Mouse (Mus musculus) MEL-GATA-1-ER (cell line): ENCODE results near the gene Clec2g.
"Not testable (repeated sequence)": the region's sequence is repeated elsewhere in the genome, so short reads cannot be mapped to it uniquely, and the experiment has no call there.

Experiments
- DNase-seq: peaks from one replicate; pipeline ENCODE4 v3.0.0-alpha.2; 2012; ENCODE audit warnings: low read depth; ENCODE audit errors: extremely low read depth

Gene Clec2g

GRCm38 (mm10) chr6:128934081-128934480 is at the start of gene Clec2g:
Gene Clec2g (plus strand): TSS chr6:128934381.
- DNase-seq = not testable (repeated sequence)

DNA sequence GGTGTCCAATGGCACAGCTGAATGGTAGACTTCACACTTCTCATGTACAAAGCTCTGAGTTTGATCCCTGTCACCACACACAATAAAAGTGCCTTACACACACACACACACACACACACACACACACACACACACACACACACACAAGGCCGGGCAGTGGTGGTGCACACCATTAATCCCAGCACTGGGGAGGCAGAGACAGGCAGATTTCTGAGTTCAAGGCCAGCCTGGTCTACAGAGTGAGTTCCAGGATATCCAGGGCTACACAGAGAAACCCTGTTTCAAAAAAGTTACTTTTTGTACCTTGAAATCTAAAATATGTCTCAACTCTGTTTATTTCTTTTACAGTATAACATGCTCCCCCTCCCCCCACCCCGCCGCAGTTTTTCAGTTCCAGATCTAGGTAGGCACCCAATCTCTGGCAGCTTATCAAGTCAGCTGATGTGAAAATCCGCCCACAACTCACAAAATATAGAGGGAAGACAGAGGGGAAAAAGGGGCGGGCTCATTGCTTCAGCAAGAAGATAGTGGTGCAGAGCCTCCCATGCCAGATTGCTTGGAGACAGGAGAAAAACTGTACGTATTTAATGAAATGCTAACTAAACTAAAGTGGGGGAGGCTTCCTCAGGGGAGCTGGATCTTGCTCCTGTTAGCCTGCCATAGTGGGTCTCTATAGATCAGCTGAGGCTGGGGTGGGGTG is 46.9 kb upstream of the Clec2g start, which contains the start of gene Clec2i:
TSS of gene Clec2i (plus strand) at position 498 of the 700 bp plus-strand sequence.
- DNase-seq = not testable (repeated sequence)

DNA sequence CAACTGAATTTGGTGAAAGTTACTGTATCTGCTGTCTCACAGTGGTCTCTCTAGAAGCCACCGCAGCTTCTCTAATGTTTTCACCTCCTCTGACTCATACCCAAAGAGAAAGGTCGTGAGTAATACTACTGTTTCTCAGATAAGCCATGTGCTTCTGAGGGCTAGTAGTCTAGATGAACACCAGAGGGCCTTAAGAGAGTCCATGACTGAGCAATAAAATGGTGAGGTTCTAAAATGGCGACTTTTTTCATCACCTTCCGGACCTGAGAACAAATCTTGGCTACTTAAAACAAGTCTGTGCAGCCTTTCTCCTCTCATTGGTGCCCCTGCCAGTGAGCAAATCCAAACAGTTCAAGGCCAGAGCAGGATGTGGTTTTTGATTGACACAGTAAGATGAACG is 45.3 kb upstream of the Clec2g start:
- DNase-seq = no peak

GRCm38 (mm10) chr6:128890948-128891355 is 43.2 kb upstream of the Clec2g start, which contains the start of gene BC035044:
Gene BC035044 (minus strand): TSS chr6:128891126.
- no peak for DNase-seq

GRCm38 (mm10) chr6:128895404-128896001 is 38.7 kb upstream of the Clec2g start:
- no peak for DNase-seq

DNA sequence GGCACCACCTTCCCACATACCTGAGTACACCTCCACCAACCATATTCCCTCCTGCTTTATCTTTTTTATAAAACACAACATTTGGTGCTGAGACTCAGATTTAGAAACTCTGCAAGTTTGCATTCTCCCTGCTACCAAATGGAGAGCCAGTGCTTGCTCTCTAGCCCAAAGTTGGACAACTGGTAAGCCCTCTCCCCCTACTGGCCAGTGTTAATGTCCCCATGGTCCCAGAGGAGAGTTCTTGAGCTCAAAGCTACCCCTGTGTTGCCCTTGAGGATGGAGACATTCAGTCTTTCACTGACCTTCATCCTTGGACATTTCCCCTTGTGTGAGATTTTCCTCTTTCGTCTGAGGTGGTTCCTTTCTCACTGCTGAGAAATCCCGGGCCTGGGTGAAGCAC is 34.1 kb upstream of the Clec2g start:
- no peak for DNase-seq

- not testable (repeated sequence) for DNase-seq
Observed at GRCm38 (mm10) chr6:128900796-128901552, 33.2 kb upstream of the Clec2g start.

GRCm38 (mm10) chr6:128913598-128914254 is 20.5 kb upstream of the Clec2g start:
- DNase-seq = peak; percentile 28

DNA sequence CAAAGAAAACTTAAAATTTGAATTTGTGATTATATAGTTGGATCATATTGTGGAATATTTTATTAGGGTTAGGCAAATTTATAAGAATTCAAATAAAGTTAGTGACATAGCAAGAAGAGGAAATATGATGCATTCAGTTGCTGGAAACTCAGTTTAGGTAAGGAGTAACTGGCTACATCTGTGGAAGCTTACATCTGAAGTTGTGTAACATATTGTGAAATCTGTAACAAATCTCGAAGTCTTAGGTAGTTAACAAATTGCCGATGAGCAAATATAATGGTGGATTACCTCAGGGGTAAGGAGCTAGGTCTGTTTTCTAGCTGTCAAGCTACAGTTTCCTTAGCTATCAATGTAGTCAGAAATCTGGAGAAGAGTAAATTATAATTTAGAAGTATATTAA is 16.9 kb upstream of the Clec2g start:
- no peak for DNase-seq

- DNase-seq = no peak
Observed at GRCm38 (mm10) chr6:128933050-128933449, 1.1 kb upstream of the Clec2g start.

DNA sequence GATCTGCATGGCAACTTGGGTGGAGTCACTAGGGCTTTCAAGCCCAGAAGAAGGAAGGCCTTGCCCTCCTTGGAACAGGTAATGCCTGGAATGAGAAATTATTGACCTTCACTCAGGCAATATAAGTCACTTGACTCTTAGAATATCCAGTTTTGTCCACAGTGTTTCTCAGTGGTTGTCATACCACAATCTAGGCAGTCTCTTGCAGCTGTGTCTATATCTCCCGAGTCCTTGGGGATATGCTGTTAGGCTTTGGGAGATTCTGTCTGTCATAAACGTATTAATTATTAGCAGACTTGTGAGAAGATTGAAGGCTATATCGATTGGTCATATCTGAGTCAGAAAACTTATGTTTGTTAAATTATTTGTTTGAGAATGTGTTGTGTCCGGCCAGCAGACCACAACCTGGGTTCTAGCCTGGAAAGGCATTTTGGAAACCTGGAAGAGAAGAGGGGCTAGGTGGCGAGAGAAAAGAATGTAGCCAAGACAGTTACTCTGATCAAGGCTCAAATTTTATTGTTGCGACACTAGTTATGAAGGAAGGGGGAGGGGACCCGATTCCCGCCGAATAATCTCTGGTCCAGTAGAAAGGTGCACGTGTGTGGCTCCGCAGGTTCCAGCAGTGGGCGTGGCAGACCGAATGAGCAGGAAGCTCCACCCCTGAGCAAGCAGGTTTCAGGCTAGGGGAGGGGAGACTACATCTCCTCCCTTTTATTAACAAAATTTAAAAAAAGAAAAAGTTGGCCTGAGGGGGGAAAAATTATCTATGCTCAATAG is 1.9 kb downstream of the Clec2g start:
- not testable (repeated sequence) for DNase-seq

DNA sequence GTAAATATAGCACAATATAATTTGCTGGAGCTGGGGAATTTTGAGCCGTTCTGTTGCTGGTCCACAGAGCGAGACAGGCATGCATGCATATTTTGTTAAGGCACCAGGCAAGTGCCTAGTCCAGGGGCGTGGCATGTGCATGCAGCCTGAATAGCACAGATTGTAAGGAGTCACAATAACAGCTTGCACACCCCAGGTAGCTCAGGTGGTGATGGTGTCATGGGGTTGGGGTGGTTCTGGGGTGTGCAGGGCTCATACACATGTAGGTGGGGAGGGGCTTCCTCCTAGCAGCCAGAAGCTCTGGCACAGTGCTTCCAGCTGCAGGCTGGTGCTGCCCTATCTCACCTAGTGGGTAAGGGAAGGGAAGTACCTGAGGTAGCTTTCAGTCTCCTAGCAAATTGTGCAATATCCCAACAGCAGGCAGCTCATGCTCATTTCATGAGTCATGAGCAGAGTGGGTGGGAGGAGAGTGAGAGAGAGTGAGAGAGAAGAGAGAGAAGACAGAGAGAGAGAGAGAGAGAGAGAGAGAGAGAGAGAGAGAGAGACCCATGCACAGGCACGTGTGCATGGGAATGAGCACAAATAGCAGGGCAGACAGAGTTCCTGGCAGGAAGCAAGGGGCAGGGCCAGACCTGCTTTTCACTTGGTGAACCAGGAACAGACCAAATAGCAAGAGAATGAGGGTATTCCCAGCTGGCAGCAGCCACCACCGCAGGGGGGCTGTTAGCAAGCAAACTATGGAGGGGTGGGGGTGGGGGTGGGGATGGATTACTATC is 7.7 kb downstream of the Clec2g start:
- no peak for DNase-seq

DNA sequence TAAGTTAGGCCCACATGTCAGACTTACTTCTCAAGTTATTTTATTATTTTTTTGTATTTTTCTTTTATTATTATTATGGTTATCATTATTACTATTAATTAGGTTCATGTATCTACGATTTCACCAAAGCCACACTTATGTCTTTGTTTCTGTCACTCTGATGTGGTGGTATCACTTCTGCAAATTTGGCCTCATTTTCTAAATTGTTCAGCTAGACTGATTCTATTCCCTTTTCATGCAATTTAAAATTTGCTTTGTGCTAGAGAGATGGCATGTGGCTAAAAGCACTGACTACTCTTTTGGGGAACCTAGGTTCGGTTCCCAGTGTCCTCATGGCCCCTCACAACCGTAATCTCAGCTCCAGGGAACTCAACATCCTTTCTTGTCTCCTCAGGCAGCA is 11.4 kb downstream of the Clec2g start:
- DNase-seq = no peak

DNA sequence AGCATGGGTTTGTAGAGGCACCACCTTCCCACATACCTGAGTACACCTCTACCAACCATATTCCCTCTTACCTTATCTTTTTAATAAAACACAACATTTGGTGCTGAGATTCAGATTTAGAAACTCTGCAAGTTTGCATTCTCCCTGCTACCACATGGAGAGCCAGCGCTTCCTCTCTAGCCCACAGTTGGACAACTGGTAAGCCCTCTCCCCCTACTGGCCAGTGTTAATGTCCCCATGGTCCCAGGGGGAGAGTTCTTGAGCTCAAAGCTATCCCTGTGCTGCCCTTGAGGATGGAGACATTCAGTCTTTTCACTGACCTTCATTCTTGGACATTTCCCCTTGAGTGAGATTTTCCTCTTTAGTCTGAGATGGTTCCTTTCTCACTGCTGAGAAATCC is 26.9 kb downstream of the Clec2g start:
- no peak for DNase-seq

GRCm38 (mm10) chr6:128962108-128962507 is 27.9 kb downstream of the Clec2g start:
- DNase-seq = not testable (repeated sequence)

- no peak for DNase-seq
Observed at GRCm38 (mm10) chr6:128964519-128964918, 30.3 kb downstream of the Clec2g start.

DNA sequence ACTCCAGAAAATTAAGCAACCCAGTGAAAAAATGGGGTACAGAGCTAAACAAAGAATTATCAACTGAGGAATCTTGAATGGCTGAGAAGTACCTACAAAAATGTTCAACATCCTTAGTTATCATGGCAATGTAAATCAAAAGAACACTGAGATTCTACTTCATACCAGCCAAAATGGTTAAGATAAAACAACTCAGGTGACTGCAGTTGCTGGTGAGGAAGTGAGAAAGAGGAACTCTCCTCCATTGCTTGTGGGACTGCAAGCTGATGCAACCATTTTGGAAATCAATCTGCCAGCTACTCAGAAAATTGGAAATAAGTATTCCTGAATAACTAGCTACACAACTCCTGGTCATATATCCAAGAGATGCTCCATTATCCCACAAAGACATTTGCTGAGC is 34.3 kb downstream of the Clec2g start:
- DNase-seq = no peak

DNA sequence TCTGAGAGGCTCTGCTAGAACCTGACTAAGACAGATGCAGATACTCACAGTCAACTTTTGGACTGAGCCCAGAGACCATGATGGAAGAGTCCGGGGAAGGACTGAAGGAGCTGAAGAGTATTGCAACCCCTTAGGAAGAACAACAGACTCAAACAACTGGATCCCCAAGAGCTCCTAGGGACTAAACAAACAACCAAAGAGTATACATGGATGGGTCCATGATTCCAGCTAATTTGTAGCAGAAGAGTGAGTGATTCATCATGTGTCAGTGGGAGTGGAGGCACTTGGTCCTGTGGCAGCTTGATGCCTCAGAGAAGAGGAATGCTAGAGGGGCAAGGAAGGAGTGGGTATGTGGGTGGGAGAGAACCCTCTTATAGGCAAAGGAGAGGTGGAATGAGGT is 35.6 kb downstream of the Clec2g start:
- no peak for DNase-seq

DNA sequence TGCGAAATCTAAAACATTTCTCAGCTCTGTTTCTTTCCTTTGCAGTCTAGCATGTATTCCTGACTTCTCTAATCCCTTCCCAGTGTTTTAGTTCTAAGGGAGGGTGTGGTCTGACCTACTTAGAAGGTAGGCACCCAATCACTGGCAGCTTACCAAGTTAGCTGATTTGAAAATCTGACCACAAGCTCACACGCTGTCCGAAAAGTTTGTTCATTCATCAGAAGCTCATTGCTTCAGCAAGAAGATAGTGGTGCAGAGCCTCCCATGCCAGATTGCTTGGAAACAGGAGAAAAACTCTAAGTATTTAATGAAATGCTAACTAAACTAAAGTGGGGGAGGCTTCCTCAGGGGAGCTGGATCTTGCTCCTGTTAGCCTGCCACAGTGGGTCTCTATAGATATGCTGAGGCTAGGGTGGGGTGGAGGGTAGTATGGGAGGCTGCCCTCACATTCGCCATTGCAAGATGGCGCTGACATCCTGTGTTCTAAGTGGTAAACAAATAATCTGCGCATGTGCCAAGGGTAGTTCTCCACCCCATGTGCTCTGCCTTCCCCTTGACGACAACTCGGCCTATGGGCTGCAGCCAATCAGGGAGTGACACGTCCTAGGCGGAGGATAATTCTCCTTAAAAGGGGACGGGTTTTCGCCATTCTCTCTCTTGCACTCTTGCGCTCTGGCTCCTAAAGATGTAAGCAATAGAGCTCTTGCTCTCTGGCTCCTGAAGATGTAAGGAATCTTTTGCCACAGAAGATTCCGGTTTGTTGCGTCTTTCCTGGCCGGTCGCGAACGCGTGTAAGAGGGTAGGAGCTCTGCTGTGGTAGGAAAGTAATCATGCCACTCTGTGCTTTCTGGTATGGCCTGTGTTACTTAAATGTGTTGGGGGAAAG is 36.6 kb downstream of the Clec2g start:
- DNase-seq = not testable (repeated sequence)
